Mouse (Mus musculus) liver (tissue): ENCODE results near the gene Atp8a2.

Experiments used
- DNase-seq: peaks from one replicate; pipeline ENCODE4 v3.0.0-alpha.2; 2020; ENCODE audit warnings: mixed read lengths

Gene Atp8a2

GRCm38 (mm10) chr14:60196884-60197283, at the start of gene Atp8a2:
TSS of gene Atp8a2 (minus strand) at chr14:60197179.
- no peak for DNase-seq

- DNase-seq: no peak
These were observed 41.6 kb upstream of the Atp8a2 start for GRCm38 (mm10) chr14:60238551-60238950.

- no peak for DNase-seq
These were observed 22.9 kb upstream of the Atp8a2 start for GRCm38 (mm10) chr14:60219886-60220285.

- no peak for DNase-seq
These were observed 20.6 kb upstream of the Atp8a2 start for GRCm38 (mm10) chr14:60217616-60218015.

GRCm38 (mm10) chr14:60216125-60216524, 19.1 kb upstream of the Atp8a2 start:
- DNase-seq: no peak

- DNase-seq: no peak
These were observed 18.0 kb upstream of the Atp8a2 start for GRCm38 (mm10) chr14:60215000-60215399.

GRCm38 (mm10) chr14:60214040-60214439, 17.1 kb upstream of the Atp8a2 start:
- DNase-seq: no peak

GRCm38 (mm10) chr14:60209166-60209565, 12.2 kb upstream of the Atp8a2 start:
- DNase-seq: no peak

GRCm38 (mm10) chr14:60204993-60205392, 8.0 kb upstream of the Atp8a2 start:
- no peak for DNase-seq

- no peak for DNase-seq
These were observed 980 bp downstream of the Atp8a2 start for GRCm38 (mm10) chr14:60195999-60196398.

GRCm38 (mm10) chr14:60194606-60195005, 2.4 kb downstream of the Atp8a2 start:
- no peak for DNase-seq

- no peak for DNase-seq
These were observed 7.2 kb downstream of the Atp8a2 start for GRCm38 (mm10) chr14:60189771-60190170.

GRCm38 (mm10) chr14:60188201-60188825, 8.7 kb downstream of the Atp8a2 start:
- DNase-seq: no peak

- DNase-seq: no peak
These were observed 15.7 kb downstream of the Atp8a2 start for GRCm38 (mm10) chr14:60181306-60181705.

- no peak for DNase-seq
These were observed 18.4 kb downstream of the Atp8a2 start for GRCm38 (mm10) chr14:60178571-60178955.

GRCm38 (mm10) chr14:60177614-60178570, 19.1 kb downstream of the Atp8a2 start:
- peak; percentile 26 for DNase-seq

- peak; percentile 68 for DNase-seq
These were observed 19.9 kb downstream of the Atp8a2 start for GRCm38 (mm10) chr14:60176891-60177613.

- peak; percentile 8 for DNase-seq
These were observed 20.5 kb downstream of the Atp8a2 start for GRCm38 (mm10) chr14:60176469-60176890.

GRCm38 (mm10) chr14:60172286-60173055, 24.5 kb downstream of the Atp8a2 start:
- DNase-seq: no peak

GRCm38 (mm10) chr14:60170845-60171610, 26.0 kb downstream of the Atp8a2 start:
- DNase-seq: no peak

- no peak for DNase-seq
These were observed 33.6 kb downstream of the Atp8a2 start for GRCm38 (mm10) chr14:60163367-60163766.

GRCm38 (mm10) chr14:60152373-60152772, 44.6 kb downstream of the Atp8a2 start:
- no peak for DNase-seq
